Mouse (Mus musculus) kidney, postnatal 25 days (tissue): ENCODE data around the gene Gm1979.
"Not testable (repeated sequence)": the region's sequence is repeated elsewhere in the genome, so short reads cannot be mapped to it uniquely, and the experiment has no call there.

Experiments
- DNase-seq, 2 experiments: peaks; one replicate each; pipeline ENCODE4 v3.0.0; 2021; ENCODE audit warnings: mixed read lengths in 2 of 2

The Gm1979 gene

GRCm38 (mm10) chr5:26004698-26005097, at the start of gene Gm1979:
Gene Gm1979 (minus strand): TSS chr5:26004798.
- DNase-seq, result not testable (repeated sequence)

GRCm38 (mm10) chr5:26039458-26039857, 34.9 kb upstream of the Gm1979 start, which contains the start of gene Speer4a:
Gene Speer4a (minus strand): TSS chr5:26039558.
- not testable (repeated sequence) for DNase-seq

GRCm38 (mm10) chr5:26022816-26023215, 18.2 kb upstream of the Gm1979 start, which contains the start of gene Gm5862:
Gene Gm5862 (minus strand): TSS chr5:26022916.
- not testable (repeated sequence) for DNase-seq

GRCm38 (mm10) chr5:26007697-26008096, 3.1 kb upstream of the Gm1979 start:
- DNase-seq, result not testable (repeated sequence)

- DNase-seq, result peak; percentile 1 to 36
Measured at GRCm38 (mm10) chr5:26006937-26007695, 2.5 kb upstream of the Gm1979 start.

GRCm38 (mm10) chr5:25988550-25988949, 16.0 kb downstream of the Gm1979 start, which contains the start of gene Gm21698:
Gene Gm21698 (minus strand): TSS chr5:25988650.
- not testable (repeated sequence) for DNase-seq

- not testable (repeated sequence) for DNase-seq
Measured at GRCm38 (mm10) chr5:25972563-25972962, 32.0 kb downstream of the Gm1979 start, which contains the start of gene Gm21680. Gene Gm21680 (minus strand): TSS chr5:25972663.

- DNase-seq, result not testable (repeated sequence)
Measured at GRCm38 (mm10) chr5:25957050-25957449, 47.5 kb downstream of the Gm1979 start.

- not testable (repeated sequence) for DNase-seq
Measured at GRCm38 (mm10) chr5:25956611-25957010, 48.0 kb downstream of the Gm1979 start.

GRCm38 (mm10) chr5:25954317-25954716, 50.3 kb downstream of the Gm1979 start, which contains the start of gene Gm21671:
Gene Gm21671 (minus strand): TSS chr5:25954417.
- DNase-seq, result not testable (repeated sequence)
